Mouse (Mus musculus) liver (tissue): ENCODE results near the gene Cldn7.
"Not testable (repeated sequence)": the region's sequence is repeated elsewhere in the genome, so short reads cannot be mapped to it uniquely, and the experiment has no call there.

Experiments used
- DNase-seq: peaks from one replicate; pipeline ENCODE4 v3.0.0-alpha.2; 2020; ENCODE audit warnings: mixed read lengths

Cldn7 gene

DNA sequence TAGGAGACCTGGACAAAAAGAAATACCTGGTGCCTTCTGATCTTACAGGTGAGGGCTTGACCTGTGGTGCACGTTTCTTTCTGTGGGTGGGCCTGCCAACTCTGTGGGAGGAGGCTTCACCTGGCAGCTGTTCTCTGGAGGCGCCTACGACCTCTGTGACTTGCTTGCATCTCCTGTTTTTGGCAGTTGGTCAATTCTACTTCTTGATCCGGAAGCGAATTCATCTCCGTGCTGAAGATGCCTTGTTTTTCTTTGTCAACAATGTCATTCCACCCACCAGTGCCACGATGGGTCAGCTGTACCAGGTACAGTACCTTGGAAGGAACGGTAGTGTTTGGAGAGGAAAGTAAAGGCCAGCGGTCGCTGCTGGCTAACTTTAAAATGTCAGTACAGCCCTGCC lies 27.8 kb downstream of the Cldn7 start:
- DNase-seq: no peak

DNA sequence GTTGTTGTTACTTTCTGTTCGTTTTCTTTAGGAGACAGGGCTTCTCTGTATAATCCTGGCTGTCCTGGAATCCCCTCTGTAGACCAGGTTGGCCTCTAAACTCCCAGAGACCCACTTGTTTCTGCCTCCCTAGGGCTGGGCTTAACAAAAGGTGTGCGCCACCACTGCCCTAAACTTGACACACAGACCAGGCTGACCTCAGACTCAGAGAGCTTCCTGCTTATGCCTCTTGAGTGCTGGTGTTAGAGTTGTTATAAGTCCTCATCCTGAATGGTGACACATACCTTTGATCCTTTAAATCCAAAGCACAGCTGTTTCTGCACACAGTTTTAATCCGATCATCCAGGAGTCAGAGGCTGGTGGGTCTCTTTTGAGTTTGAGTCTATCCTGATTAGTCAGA lies 28.4 kb downstream of the Cldn7 start:
- no peak for DNase-seq

DNA sequence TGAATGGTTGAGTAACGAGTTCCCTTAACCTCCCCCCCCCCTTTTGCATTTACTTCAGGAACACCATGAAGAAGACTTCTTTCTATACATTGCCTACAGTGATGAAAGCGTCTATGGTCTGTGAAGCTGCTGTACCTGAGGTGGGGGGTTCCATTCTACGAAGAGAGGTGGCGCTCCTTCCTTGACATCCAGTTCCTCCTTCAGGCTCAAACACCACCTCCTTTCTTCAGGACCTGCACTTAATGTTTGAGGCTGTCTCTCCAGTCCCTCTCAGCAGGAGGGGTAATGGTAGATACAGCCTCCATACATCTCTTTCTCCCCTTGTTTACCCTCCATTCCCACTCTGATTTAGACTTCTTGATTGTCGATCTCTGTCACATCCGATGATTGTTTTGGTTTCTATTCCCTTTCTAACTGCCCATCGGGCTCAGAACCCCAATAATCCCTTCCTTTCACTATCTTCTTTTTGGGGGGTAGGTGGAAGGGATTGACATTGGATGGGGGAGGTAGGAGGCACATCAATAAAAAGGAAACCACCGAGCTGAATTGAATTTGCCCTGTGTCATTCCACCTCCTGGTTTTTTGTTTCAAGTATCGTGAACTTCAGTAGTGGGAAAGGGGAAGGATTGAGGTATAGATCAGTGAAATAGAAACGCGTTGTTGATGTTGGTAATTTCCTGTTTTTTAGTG lies 30.0 kb downstream of the Cldn7 start:
- no peak for DNase-seq

DNA sequence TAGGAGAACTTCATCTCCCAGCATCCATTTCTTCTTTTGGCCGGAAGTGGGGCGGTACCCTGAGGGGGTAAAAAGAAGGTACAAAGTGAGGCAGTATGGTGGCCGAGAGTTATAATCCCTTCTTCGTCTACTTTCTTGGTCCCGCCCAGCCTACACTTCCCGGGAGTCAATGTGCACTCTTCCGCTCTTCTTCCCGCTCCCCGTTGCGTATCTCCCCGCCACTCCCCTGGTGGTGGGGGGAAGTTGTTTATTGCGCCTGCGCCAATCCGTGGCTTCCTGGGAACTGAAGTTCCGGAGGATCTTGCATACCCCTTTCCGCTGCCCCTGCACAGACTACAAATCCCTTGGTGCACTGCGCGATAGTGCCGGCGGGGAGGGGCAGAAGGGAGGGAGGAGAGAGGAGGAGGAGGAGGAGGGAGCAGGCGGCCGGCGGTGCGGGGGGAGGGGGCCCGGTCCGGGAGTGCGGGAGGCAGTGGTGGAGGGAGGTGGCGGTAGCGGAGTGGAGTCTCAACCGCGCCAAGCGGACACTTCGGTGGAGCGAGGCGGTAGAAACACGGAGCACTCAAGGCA lies 30.9 kb downstream of the Cldn7 start, which contains the start of gene Phf23:
Gene Phf23 (plus strand): TSS at position 387 of the 570 bp plus-strand sequence.
- DNase-seq: peak; percentile 99

DNA sequence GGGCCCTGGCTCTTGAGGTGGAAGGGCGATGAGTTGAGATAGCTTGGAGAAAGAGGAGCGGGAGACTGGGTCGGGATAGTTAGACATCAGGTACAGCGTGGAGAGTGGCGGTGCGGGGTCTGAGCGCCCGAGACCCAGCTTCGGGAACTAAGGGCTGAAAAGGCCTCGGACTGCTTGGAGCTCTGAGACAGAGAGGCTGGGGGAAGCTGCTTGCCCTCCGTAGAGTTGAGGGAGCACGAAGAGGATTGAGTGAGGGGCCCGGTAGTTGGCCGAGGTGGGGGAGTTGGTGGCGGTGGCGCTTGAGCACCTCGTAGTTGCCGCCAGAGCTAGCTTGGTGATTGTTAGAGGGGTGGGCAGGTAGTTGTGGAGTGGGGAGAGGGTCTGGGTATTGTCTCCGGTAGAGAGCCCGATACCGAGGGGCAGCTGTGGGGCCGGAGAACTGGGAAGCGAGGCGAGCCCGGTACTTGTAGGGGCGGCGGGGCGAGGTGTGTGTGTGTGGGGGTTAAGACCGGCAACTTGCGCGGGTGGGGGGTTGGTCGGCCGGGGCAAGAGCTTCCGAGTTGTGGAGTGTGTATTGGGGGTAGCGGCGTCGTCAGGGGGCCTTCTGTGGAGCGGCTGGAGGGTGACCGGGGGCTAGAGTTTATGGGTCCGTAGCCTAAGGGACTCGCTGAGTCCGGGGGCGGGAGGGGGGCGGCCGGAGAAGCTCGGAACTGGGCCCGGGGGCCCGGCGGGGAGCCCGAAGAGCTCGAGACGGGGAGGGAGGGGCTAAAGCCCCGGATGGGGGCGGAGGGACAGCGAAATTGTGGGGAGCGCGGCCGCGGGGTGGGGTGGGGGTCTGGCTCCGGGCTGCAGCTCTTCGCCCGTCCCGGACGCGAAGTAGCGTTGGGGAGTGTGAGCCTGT lies 31.8 kb downstream of the Cldn7 start:
- peak; percentile 72 for DNase-seq

DNA sequence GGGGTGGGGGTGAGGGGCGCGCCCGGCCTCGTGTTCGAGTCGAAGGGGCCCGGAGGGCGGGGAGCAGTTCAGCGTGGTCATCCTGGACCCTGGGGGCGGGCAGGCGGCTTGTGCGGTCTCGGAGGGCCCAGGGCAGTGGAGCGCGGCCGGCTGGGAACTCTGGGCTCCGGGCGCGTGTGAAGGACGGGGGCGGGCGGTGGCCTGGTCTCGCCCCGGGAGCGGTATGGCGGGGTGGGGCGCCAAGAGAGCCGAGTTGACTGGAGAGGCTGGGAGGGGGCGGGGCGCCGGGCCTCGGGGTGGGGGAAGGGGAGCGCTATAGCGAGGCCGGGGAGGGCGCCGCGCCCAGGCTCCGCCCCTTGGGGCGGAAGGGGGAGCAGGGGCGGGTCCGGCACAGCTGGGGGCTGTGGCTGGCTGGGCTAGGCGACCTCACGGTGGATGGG lies 32.5 kb downstream of the Cldn7 start:
- peak; percentile 99 for DNase-seq

- no peak for DNase-seq
Observed at GRCm38 (mm10) chr11:69998567-69999491, 34.2 kb downstream of the Cldn7 start.

DNA sequence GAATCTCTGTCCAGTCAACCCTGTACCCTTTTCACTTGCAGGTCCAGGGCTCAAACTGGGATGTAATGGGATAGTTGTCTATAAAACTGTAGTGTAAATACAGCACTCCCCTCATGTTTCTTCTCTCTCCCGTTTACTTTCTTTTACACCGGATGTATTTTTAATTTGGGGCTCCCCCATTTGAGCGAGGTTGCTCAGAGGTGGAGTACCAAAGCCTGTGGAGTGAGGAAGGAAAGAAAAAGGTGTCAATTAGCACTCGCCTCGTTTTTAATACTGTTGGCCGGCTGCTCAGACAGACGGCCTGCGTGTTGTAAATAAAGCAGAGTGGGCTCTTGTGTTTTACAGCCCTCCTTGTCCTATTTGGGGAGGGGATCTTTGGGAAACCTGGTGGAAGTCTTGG lies 35.1 kb downstream of the Cldn7 start:
- no peak for DNase-seq

DNA sequence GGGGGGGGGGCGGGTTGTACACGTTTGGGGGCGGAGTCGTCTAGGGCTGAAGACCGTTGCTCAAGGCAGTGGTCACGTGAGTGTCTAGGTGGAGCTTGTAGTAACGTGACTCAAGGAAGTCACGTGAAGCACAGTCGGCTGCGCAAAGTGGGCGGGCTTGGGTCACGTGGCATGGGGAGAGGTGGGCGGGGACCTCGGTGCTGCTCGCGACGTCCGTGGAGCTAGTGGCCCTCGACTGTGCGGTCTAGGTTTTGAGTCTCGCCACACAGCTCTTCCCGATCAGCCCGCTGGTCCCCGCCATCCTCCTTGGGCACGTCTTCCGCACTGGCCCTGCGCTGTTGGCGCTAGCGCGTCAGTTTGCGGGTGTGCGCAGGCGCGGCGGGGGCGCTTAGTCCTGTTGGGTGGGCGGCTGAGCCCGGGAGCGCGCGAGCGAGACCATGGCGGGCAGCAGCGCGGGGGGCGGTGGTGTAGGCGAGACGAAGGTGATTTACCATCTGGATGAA lies 35.9 kb downstream of the Cldn7 start, which contains the start of gene Dvl2:
Gene Dvl2 (plus strand): TSS at position 200 of the 503 bp plus-strand sequence.
- peak; percentile 95 for DNase-seq

GRCm38 (mm10) chr11:70001159-70001558 lies 36.6 kb downstream of the Cldn7 start:
- DNase-seq: no peak

GRCm38 (mm10) chr11:70001865-70002264 lies 37.3 kb downstream of the Cldn7 start:
- DNase-seq: peak; percentile 46

DNA sequence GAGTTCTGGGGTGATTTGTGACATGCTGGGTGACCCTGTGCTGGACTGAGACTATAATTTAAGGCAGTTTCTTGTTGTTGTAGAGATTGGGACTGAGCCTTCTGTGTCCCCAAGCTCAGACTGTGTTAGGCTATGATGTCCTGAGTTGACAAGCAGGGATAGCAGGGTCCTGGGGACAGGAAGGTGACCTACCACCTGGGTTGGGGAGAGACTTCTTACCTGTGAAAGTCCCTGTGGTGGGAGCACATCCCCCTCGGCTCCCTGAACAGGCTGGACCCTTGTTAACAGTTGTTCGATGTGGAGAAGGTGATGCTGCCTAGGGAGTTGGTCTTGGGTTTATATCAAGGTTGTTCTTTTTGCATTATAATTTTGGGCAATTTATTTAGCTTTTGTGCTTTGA lies 37.9 kb downstream of the Cldn7 start:
- DNase-seq: no peak

- peak; percentile 29 for DNase-seq
Observed at GRCm38 (mm10) chr11:70005521-70005920, 40.9 kb downstream of the Cldn7 start.

DNA sequence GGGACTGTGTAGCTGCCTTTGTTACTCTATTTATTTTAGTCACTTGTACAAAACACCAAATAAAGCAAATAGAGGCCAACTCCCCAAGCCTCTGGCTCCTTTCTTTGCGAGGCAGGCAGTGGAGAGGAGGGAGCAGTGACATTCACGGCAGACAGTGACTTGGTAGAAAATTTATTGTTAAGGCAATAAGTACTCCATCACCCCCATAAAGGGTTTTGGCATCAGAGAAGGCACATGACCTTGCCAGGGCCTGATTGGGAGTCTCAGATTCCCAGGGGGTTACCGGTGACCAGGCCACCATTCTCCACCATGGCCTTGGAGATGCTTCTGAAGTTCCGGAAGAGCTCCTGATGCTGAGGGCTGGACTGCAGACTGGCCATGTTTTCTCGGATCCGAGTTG lies 45.5 kb downstream of the Cldn7 start:
- DNase-seq: no peak

DNA sequence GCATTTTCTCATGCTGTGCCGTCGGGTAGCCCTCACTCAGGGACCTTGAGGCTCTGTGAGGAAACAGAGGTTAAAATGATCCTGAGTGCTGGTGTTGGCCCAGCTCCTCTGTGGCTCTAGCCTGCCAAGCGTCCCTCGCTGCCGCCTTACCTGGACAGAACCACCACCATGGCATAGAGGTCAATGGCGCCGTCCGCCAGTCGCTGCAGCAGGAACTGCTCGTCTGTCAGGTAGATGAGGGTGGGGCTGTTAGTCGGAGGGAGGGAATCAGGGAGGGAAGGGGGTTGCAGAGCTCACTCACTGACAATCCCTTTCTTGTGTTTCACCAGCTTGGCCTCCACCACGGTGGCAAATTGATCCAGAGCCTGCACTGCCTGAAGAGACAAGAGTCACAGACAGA lies 46.0 kb downstream of the Cldn7 start:
- no peak for DNase-seq

DNA sequence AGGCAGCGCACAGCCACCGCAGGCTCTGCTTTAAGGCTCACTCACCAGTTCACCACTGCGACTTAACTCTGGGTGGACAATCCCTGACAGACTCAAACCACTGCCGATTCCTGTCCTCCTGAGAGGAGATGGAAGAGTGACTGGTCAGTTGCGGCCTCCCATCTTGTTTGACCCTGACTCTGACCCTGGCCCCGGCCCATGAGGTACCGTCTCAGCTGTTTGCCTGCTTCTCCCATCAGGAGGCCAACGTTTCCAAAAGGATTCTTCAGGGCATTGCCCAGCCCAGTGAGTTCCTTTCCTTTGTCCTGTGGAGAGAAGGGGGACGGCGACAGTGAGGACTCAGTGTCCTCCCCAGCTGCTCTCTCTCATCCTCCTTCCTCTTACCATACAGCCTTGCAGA lies 46.4 kb downstream of the Cldn7 start:
- no peak for DNase-seq

DNA sequence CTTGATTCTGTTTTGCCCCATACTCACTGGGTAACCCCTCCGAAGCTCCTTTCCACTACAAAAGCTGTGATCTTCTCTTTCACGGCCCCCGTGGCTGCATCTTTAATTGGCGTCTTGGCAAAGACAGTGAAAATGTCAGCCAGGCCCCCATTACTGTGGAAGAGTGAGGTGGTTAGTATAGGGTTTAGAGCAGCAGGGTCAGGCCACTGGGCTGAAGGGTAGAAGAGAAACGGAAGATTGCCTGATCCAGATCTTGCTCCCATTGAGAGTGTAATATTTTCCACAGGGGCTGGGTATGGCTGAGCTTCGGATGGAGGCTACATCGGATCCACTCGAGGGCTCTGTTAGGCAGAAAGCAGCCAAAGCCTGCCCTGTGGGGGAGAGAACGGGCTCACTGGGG lies 48.4 kb downstream of the Cldn7 start:
- no peak for DNase-seq

- DNase-seq: no peak
Observed at GRCm38 (mm10) chr11:70013408-70013807, 48.8 kb downstream of the Cldn7 start.

DNA sequence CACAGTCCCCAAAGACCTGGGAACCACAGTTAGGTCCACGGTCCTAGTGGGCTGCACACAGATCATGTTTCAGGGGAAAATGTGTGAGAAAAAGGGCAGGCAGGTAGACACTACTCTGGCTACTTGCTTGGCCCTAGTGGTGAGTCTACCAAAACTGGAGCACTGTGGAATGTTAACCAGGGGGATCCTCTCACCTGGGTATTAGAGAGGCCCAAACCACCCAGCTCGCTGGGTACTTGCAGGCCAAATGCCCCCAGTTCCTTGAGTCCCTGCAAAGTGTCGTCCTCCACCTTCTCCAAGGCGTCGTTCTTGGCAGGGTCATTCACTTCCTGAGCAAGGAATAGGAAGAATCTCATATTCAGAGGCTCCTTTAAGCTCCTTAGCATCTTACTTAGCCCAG lies 49.5 kb downstream of the Cldn7 start:
- no peak for DNase-seq

DNA sequence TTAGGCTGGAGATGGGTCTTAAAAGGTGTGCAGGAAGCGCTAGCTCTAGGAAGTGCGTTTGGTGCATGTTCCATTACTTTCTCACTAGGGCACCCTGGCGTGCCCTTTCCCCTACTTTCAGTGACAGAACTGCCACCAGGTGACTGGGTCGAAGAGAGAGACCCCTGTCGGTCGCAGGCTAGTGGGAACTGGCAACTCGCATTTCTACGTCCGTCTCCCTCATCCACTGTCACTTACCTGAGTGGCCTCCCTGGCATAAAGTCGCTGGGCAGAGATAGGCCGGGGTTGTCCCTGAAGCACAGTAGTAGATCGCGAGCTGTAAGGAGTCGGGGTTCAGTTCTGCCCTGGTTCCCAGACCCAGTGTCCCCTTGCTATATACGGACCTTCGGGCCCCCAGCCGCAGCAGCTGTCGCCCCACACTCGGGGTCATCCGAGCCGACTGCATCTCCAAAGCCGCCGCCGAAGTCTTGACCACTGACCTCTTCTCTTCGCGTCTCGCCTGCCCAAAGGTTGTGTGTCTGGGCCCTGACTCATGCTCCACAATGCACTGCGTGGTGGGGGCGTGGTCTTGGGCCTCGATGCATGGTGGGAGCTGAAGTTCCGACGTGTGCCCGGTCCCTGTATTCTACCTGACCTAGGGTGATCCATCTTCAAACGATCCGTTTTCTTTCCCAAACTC lies 50.4 kb downstream of the Cldn7 start, which contains the start of gene Acadvl:
Gene Acadvl (minus strand): TSS at position 532 of the 679 bp plus-strand sequence.
- peak; percentile 93 for DNase-seq

DNA sequence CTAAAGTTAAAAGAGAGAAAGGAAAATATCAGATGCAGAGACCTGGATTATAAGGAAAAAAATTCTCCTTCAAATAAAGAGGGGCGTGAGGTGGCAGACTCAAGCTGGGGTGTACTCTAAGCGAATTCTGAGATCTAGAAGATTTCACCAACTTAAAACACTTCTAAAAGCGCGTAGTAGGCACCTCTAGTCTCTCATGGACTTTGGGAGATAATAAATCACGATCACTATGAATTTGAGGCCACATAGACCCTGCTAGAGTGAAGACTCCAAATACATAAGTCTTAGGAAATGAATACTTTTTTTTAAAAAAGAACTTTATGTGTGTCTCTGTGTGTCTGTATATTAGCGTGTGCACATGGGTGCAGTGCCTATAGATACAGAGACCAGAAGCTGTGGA lies 51.1 kb downstream of the Cldn7 start:
- DNase-seq: no peak

- DNase-seq: not testable (repeated sequence)
Observed at GRCm38 (mm10) chr11:70016177-70016576, 51.6 kb downstream of the Cldn7 start.
